Mouse (Mus musculus) midbrain, embryonic 10.5 days (tissue): Measurements from ENCODE around the gene Abhd15. TPM values are rescaled to one million over a fixed set of nuclear protein-coding genes. Genes with fewer than 3 reads are reported as not detected.

Source experiments
- DNase-seq: peaks from one replicate; pipeline ENCODE4 v3.0.0-alpha.2; 2017; ENCODE audit warnings: low spot score
- H3K27ac ChIP-seq: fragments of 300-500 bp; sonication (generic); replicated peaks from 2 replicates; pipeline ENCODE4 v1.5.1; 2016; ENCODE audit warnings: mild to moderate bottlenecking
- H3K27me3 ChIP-seq: fragments of 300-500 bp; sonication (generic); 2 replicates; pipeline ENCODE4 v1.6.1; 2016; ENCODE audit warnings: low read depth, mild to moderate bottlenecking; ENCODE audit not compliant: poor library complexity, severe bottlenecking
- H3K36me3 ChIP-seq: fragments of 300-500 bp; sonication (generic); 2 replicates; pipeline ENCODE4 v1.6.1; 2016; ENCODE audit warnings: mild to moderate bottlenecking, moderate library complexity
- H3K4me1 ChIP-seq: fragments of 300-500 bp; sonication (generic); 2 replicates; pipeline ENCODE4 v1.6.1; 2016
- H3K4me3 ChIP-seq: fragments of 300-500 bp; sonication (generic); 2 replicates; pipeline ENCODE4 v1.5.1; 2016; ENCODE audit warnings: mild to moderate bottlenecking, moderate library complexity
- H3K9me3 ChIP-seq: fragments of 300-500 bp; sonication (generic); replicated peaks from 2 replicates; pipeline ENCODE4 v1.6.1; 2016; ENCODE audit warnings: mild to moderate bottlenecking
- WGBS: fragments of 180-500 bp; shearing (Covaris S2); methylation state at CpG from one replicate; pipeline ENCODE4 v1.1.7; 2016; 5-methylcytosine and 5-hydroxymethylcytosine counted together
- polyA plus RNA-seq: library from polyadenylated mRNA; unstranded; fragments of >200 nt; fragmentation: Nextera tagmentation; extraction: Ambion mirVana; gene quantifications from 2 replicates; pipeline ENCODE4 v1.2.1, GENCODE M21; 2016

Gene Abhd15
- polyA plus RNA-seq, 1 experiment from 2014 or later: 4.2 TPM

GRCm38 (mm10) chr11:77506273-77506672, 8.6 kb upstream of the Abhd15 start:
- peaks cover 21% of the 10 kb centered on the region for H3K4me1 ChIP-seq
- no peak overlapping the region for H3K4me3 ChIP-seq
- H3K9me3 ChIP-seq: no peaks in the 10 kb centered on the region
- WGBS: 85% methylated on average over 14 of the region's 14 CpGs
- no peak for DNase-seq
- peaks cover 22% of the 10 kb centered on the region for H3K27me3 ChIP-seq
- no peak overlapping the region for H3K27ac ChIP-seq
- peaks cover 91% of the 10 kb centered on the region for H3K36me3 ChIP-seq

GRCm38 (mm10) chr11:77506941-77507340, 8.0 kb upstream of the Abhd15 start:
- Histone ChIP-seq H3K9me3 (no peaks in the 10 kb centered on the region), H3K27me3 (peaks cover 22% of the 10 kb centered on the region), H3K4me3 (no peak overlapping the region), H3K36me3 (peaks cover 84% of the 10 kb centered on the region), H3K27ac (no peak overlapping the region), H3K4me1 (peaks cover 21% of the 10 kb centered on the region)
- no peak for DNase-seq
- WGBS: 82% methylated on average over 6 of the region's 6 CpGs

- Histone ChIP-seq H3K9me3 (no peaks in the 10 kb centered on the region), H3K4me1 (peaks cover 25% of the 10 kb centered on the region), H3K27ac (no peak overlapping the region), H3K27me3 (peaks cover 22% of the 10 kb centered on the region), H3K4me3 (peak overlapping the region; percentile 53; the same call in 1 of the 2 replicates), H3K36me3 (peaks cover 79% of the 10 kb centered on the region)
- DNase-seq: no peak
- WGBS: 77% methylated on average over 4 of the region's 4 CpGs
These were observed 7.5 kb upstream of the Abhd15 start for GRCm38 (mm10) chr11:77507426-77507825.

- H3K27ac ChIP-seq: peak overlapping the region; percentile 70
- peaks cover 22% of the 10 kb centered on the region for H3K27me3 ChIP-seq
- WGBS: 21% methylated on average over 49 of the region's 49 CpGs
These were observed 6.6 kb upstream of the Abhd15 start for GRCm38 (mm10) chr11:77508068-77509021.

GRCm38 (mm10) chr11:77511336-77511735, 3.6 kb upstream of the Abhd15 start:
- WGBS: 84% methylated on average over 5 of the region's 5 CpGs
- H3K9me3 ChIP-seq: no peaks in the 10 kb centered on the region
- DNase-seq: no peak
- peaks cover 63% of the 10 kb centered on the region for H3K4me1 ChIP-seq
- no peak overlapping the region for H3K4me3 ChIP-seq
- no peak overlapping the region for H3K27ac ChIP-seq
- peaks cover 48% of the 10 kb centered on the region for H3K27me3 ChIP-seq
- peaks cover 40% of the 10 kb centered on the region for H3K36me3 ChIP-seq

More at GRCm38 (mm10) chr11:77508068-77509021, 6.6 kb upstream of the Abhd15 start:
- DNase-seq: peak; percentile 79
- Histone ChIP-seq H3K36me3 (peaks cover 70% of the 10 kb centered on the region), H3K4me1 (peaks cover 33% of the 10 kb centered on the region), H3K4me3 (peak overlapping the region; percentile 53), H3K9me3 (no peaks in the 10 kb centered on the region)

- Histone ChIP-seq H3K27ac (peak overlapping the region; percentile 85), H3K9me3 (no peaks in the 10 kb centered on the region), H3K4me1 (peaks cover 70% of the 10 kb centered on the region), H3K27me3 (peaks cover 67% of the 10 kb centered on the region), H3K4me3 (peak overlapping the region; percentile 70), H3K36me3 (peaks cover 22% of the 10 kb centered on the region)
- peak; percentile 94 for DNase-seq
- WGBS: under 1% methylated on average over 70 of the region's 84 CpGs
These were observed 1.8 kb upstream of the Abhd15 start for GRCm38 (mm10) chr11:77512891-77513810.

- peak overlapping the region; percentile 85 for H3K27ac ChIP-seq
- 2% methylated on average over 10 of the region's 10 CpGs for WGBS
- peaks cover 70% of the 10 kb centered on the region for H3K4me1 ChIP-seq
These were observed 1.1 kb upstream of the Abhd15 start for GRCm38 (mm10) chr11:77513811-77514170.

GRCm38 (mm10) chr11:77514281-77514831, 565 bp upstream of the Abhd15 start:
- Histone ChIP-seq H3K27ac (peak overlapping the region; percentile 83), H3K9me3 (no peaks in the 10 kb centered on the region), H3K4me3 (peak overlapping the region; percentile 70), H3K36me3 (peaks cover 11% of the 10 kb centered on the region; the same call in 1 of the 2 replicates), H3K27me3 (peaks cover 66% of the 10 kb centered on the region), H3K4me1 (peaks cover 72% of the 10 kb centered on the region)
- 2% methylated on average over 19 of the region's 19 CpGs for WGBS
- DNase-seq: no peak

More at GRCm38 (mm10) chr11:77513811-77514170, 1.1 kb upstream of the Abhd15 start:
- peaks cover 16% of the 10 kb centered on the region for H3K36me3 ChIP-seq
- no peaks in the 10 kb centered on the region for H3K9me3 ChIP-seq
- peaks cover 67% of the 10 kb centered on the region for H3K27me3 ChIP-seq
- H3K4me3 ChIP-seq: peak overlapping the region; percentile 70
- DNase-seq: no peak

- H3K27me3 ChIP-seq: peaks cover 55% of the 10 kb centered on the region
- peaks cover 88% of the 10 kb centered on the region for H3K4me1 ChIP-seq
- WGBS: 7% methylated on average over 39 of the region's 39 CpGs
- no peaks in the 10 kb centered on the region for H3K36me3 ChIP-seq
- H3K27ac ChIP-seq: peak within 1 kb of the TSS; percentile 83
- no peak for DNase-seq
- H3K4me3 ChIP-seq: peak within 1 kb of the TSS; percentile 70
- no peaks in the 10 kb centered on the region for H3K9me3 ChIP-seq
These were observed 974 bp downstream of the Abhd15 start, which contains the start of gene Trp53i13 for GRCm38 (mm10) chr11:77515637-77516552. Gene Trp53i13, minus strand, starts transcription at chr11:77515980.

GRCm38 (mm10) chr11:77516553-77517425, 1.9 kb downstream of the Abhd15 start:
- no peaks in the 10 kb centered on the region for H3K36me3 ChIP-seq
- H3K27me3 ChIP-seq: peaks cover 55% of the 10 kb centered on the region
- 62% methylated on average over 5 of the region's 5 CpGs for WGBS
- H3K27ac ChIP-seq: no peak overlapping the region
- peaks cover 92% of the 10 kb centered on the region for H3K4me1 ChIP-seq
- H3K9me3 ChIP-seq: no peaks in the 10 kb centered on the region
- no peak for DNase-seq
- no peak overlapping the region for H3K4me3 ChIP-seq
